Comparison of ENCODE assay signal across 8 mouse cellular contexts in genomic region chr8:70528182-70528797, GRCm38 (mm10). TPM values are rescaled to one million over a fixed set of nuclear protein-coding genes. Genes with fewer than 3 reads are reported as not detected.
DNase-seq lines count a peak whose midpoint lies in the region; ATAC-seq and TF ChIP-seq lines count a peak whose summit lies in the region.

No protein-coding gene starts in this region.

- peak overlapping the region; percentile 88 for H3K4me3 ChIP-seq in lung, embryonic 15.5 days
- peak overlapping the region; percentile 67 for H3K4me3 ChIP-seq in embryonic facial prominence, embryonic 14.5 days (ENCODE audit: low read depth, low read length)
- peak overlapping the region; percentile 78 for H3K4me3 ChIP-seq in limb, embryonic 12.5 days (replicated peaks)
- H3K4me3 ChIP-seq in olfactory bulb, adult 2 months (ENCODE audit: insufficient read depth, low read depth, low read length): peak overlapping the region; percentile 89

- 20% methylated on average over 13 of the region's 13 CpGs for WGBS in lung, embryonic 15.5 days
- 32% methylated on average over 13 of the region's 13 CpGs for WGBS in embryonic facial prominence, embryonic 14.5 days
- WGBS in limb, embryonic 12.5 days: 31% methylated on average over 13 of the region's 13 CpGs
- 23% methylated on average over 13 of the region's 13 CpGs for WGBS in olfactory bulb, adult 2 months

- ATAC-seq in lung, embryonic 15.5 days (ENCODE audit: borderline replicate concordance, extremely low read depth, low FRiP score, low TSS enrichment): no peak
- no peak for ATAC-seq in embryonic facial prominence, embryonic 14.5 days (ENCODE audit: low read depth)
- ATAC-seq in limb, embryonic 12.5 days (ENCODE audit: insufficient number of reproducible peaks, insufficient read depth, low FRiP score, low TSS enrichment, low read depth): no peak
- no peak for ATAC-seq in monocyte, adult 5-6 weeks (replicated peaks; ENCODE audit: insufficient number of reproducible peaks, low FRiP score, low TSS enrichment, poor library complexity, severe bottlenecking)

- no peaks in the 10 kb centered on the region for H3K9me3 ChIP-seq in lung, embryonic 15.5 days
- no peaks in the 10 kb centered on the region for H3K9me3 ChIP-seq in embryonic facial prominence, embryonic 14.5 days (ENCODE audit: control insufficient read depth, low read length)
- no peaks in the 10 kb centered on the region for H3K9me3 ChIP-seq in limb, embryonic 12.5 days

- no peak for TF ChIP-seq POLR2A in olfactory bulb, adult 2 months (IDR thresholded peaks at IDR 0.05; ENCODE audit: insufficient read depth, low read depth, low read length)

- TF ChIP-seq CTCF in olfactory bulb, adult 2 months (IDR thresholded peaks at IDR 0.05; ENCODE audit: insufficient read depth, low read depth, low read length): no peak

- peak overlapping the region; percentile 96 for H3K9ac ChIP-seq in lung, embryonic 15.5 days
- peak overlapping the region; percentile 91 for H3K9ac ChIP-seq in embryonic facial prominence, embryonic 14.5 days (ENCODE audit: low read depth, low read length)
- peak overlapping the region; percentile 97 for H3K9ac ChIP-seq in limb, embryonic 12.5 days (replicated peaks)

- peak overlapping the region; percentile 89; the same call in 1 of the 2 replicates for H3K27ac ChIP-seq in lung, embryonic 15.5 days
- peak overlapping the region; percentile 77; the same call in 1 of the 2 replicates for H3K27ac ChIP-seq in embryonic facial prominence, embryonic 14.5 days (replicated peaks; ENCODE audit: low read depth, low read length)
- H3K27ac ChIP-seq in limb, embryonic 12.5 days: peak overlapping the region; percentile 88; the same call in 1 of the 2 replicates
- 0 out of 2 replicates have a peak overlapping the region, but pooled peaks have one; percentile 38 for H3K27ac ChIP-seq in olfactory bulb, adult 2 months (ENCODE audit: insufficient read depth, low read depth, low read length)

- H3K36me3 ChIP-seq in lung, embryonic 15.5 days: peaks cover 39% of the 10 kb centered on the region
- peaks cover 38% of the 10 kb centered on the region for H3K36me3 ChIP-seq in embryonic facial prominence, embryonic 14.5 days (ENCODE audit: control insufficient read depth, insufficient read depth, low read length)
- peaks cover 40% of the 10 kb centered on the region for H3K36me3 ChIP-seq in limb, embryonic 12.5 days

- peaks cover 32% of the 10 kb centered on the region for H3K4me1 ChIP-seq in lung, embryonic 15.5 days
- peaks cover 16% of the 10 kb centered on the region for H3K4me1 ChIP-seq in embryonic facial prominence, embryonic 14.5 days (ENCODE audit: control insufficient read depth, insufficient read depth, low read length)
- peaks cover 20% of the 10 kb centered on the region for H3K4me1 ChIP-seq in limb, embryonic 12.5 days (replicated peaks)
- peaks cover 12% of the 10 kb centered on the region for H3K4me1 ChIP-seq in olfactory bulb, adult 2 months (ENCODE audit: control insufficient read depth, insufficient read depth, low read length)

- no peaks in the 10 kb centered on the region for H3K27me3 ChIP-seq in lung, embryonic 15.5 days
- H3K27me3 ChIP-seq in embryonic facial prominence, embryonic 14.5 days (replicated peaks; ENCODE audit: control insufficient read depth, insufficient read depth, low read length): no peaks in the 10 kb centered on the region
- no peaks in the 10 kb centered on the region for H3K27me3 ChIP-seq in limb, embryonic 12.5 days

- DNase-seq in lung, postnatal 36 days: no peak
- no peak for DNase-seq in embryonic facial prominence, embryonic 14.5 days (ENCODE audit: low spot score)
- DNase-seq in embryo, embryonic 10.5 days (ENCODE audit: low spot score): no peak
- no peak for DNase-seq in layer of hippocampus, adult 9-11 months

- peak overlapping the region; percentile 75 for H3K4me2 ChIP-seq in lung, embryonic 15.5 days
- H3K4me2 ChIP-seq in embryonic facial prominence, embryonic 14.5 days (ENCODE audit: low read depth, low read length): peak overlapping the region; percentile 88
- peak overlapping the region; percentile 79 for H3K4me2 ChIP-seq in limb, embryonic 12.5 days

RNA-seq across cellular contexts. Expression of gene Kxd1, which starts 0.5 kb away (rescaled TPM):
- 50.0 and 54.4 TPM in 2 replicates for polyA plus RNA-seq in lung, embryonic 15.5 days (2015; fragmentation: Nextera tagmentation; extraction: Ambion mirVana)
- 51.0 and 59.8 TPM in 2 replicates for polyA plus RNA-seq in embryonic facial prominence, embryonic 14.5 days (2014; fragmentation: Nextera tagmentation; extraction: Ambion mirVana)
- 50.3 and 50.7 TPM in 2 replicates for polyA plus RNA-seq in limb, embryonic 12.5 days (2016; fragmentation: Nextera tagmentation; extraction: Ambion mirVana)
- not detected in 2 replicates for polyA plus RNA-seq in olfactory bulb, adult 2 months (2012; ENCODE audit: insufficient read depth, insufficient read length, low replicate concordance, missing spikeins)
- total RNA-seq in monocyte, adult 5-6 weeks (2017): 63.0 to 84.2 TPM (median 67.0 TPM) in 3 replicates

RNA-seq across cellular contexts. Expression of gene Fkbp8, which starts 0.8 kb away (rescaled TPM):
- 307 and 313 TPM in 2 replicates for polyA plus RNA-seq in lung, embryonic 15.5 days (2015; fragmentation: Nextera tagmentation; extraction: Ambion mirVana)
- polyA plus RNA-seq in embryonic facial prominence, embryonic 14.5 days (2014; fragmentation: Nextera tagmentation; extraction: Ambion mirVana): 202 and 234 TPM in 2 replicates
- polyA plus RNA-seq in limb, embryonic 12.5 days (2016; fragmentation: Nextera tagmentation; extraction: Ambion mirVana): 280 and 286 TPM in 2 replicates
- not detected in 2 replicates for polyA plus RNA-seq in olfactory bulb, adult 2 months (2012; ENCODE audit: insufficient read depth, insufficient read length, low replicate concordance, missing spikeins)
- 147 to 174 TPM (median 173 TPM) in 3 replicates for total RNA-seq in monocyte, adult 5-6 weeks (2017)

RNA-seq across cellular contexts. Expression of gene Ell, which starts 11.0 kb away (rescaled TPM):
- polyA plus RNA-seq in lung, embryonic 15.5 days (2015; fragmentation: Nextera tagmentation; extraction: Ambion mirVana): 17.2 and 17.5 TPM in 2 replicates
- 17.3 and 21.7 TPM in 2 replicates for polyA plus RNA-seq in embryonic facial prominence, embryonic 14.5 days (2014; fragmentation: Nextera tagmentation; extraction: Ambion mirVana)
- polyA plus RNA-seq in limb, embryonic 12.5 days (2016; fragmentation: Nextera tagmentation; extraction: Ambion mirVana): 18.7 and 21.2 TPM in 2 replicates
- polyA plus RNA-seq in olfactory bulb, adult 2 months (2012; ENCODE audit: insufficient read depth, insufficient read length, low replicate concordance, missing spikeins): not detected in 2 replicates
- 13.9 to 16.9 TPM (median 15.1 TPM) in 3 replicates for total RNA-seq in monocyte, adult 5-6 weeks (2017)

RNA-seq across cellular contexts. Expression of gene Uba52, which starts 17.7 kb away (rescaled TPM):
- polyA plus RNA-seq in lung, embryonic 15.5 days (2015; fragmentation: Nextera tagmentation; extraction: Ambion mirVana): 909 and 953 TPM in 2 replicates
- 991 and 1,091 TPM in 2 replicates for polyA plus RNA-seq in embryonic facial prominence, embryonic 14.5 days (2014; fragmentation: Nextera tagmentation; extraction: Ambion mirVana)
- polyA plus RNA-seq in limb, embryonic 12.5 days (2016; fragmentation: Nextera tagmentation; extraction: Ambion mirVana): 882 and 891 TPM in 2 replicates
- 789 TPM in 1 of 2 replicates, not detected in the other for polyA plus RNA-seq in olfactory bulb, adult 2 months (2012; ENCODE audit: insufficient read depth, insufficient read length, low replicate concordance, missing spikeins)
- total RNA-seq in monocyte, adult 5-6 weeks (2017): 1,178 to 1,886 TPM (median 1,315 TPM) in 3 replicates

RNA-seq across cellular contexts. Expression of gene Rex1bd, which starts 21.7 kb away (rescaled TPM):
- polyA plus RNA-seq in lung, embryonic 15.5 days (2015; fragmentation: Nextera tagmentation; extraction: Ambion mirVana): 120 and 122 TPM in 2 replicates
- polyA plus RNA-seq in embryonic facial prominence, embryonic 14.5 days (2014; fragmentation: Nextera tagmentation; extraction: Ambion mirVana): 144 and 148 TPM in 2 replicates
- 142 and 151 TPM in 2 replicates for polyA plus RNA-seq in limb, embryonic 12.5 days (2016; fragmentation: Nextera tagmentation; extraction: Ambion mirVana)
- not detected in 2 replicates for polyA plus RNA-seq in olfactory bulb, adult 2 months (2012; ENCODE audit: insufficient read depth, insufficient read length, low replicate concordance, missing spikeins)
- 16.6 to 32.7 TPM (median 26.1 TPM) in 3 replicates for total RNA-seq in monocyte, adult 5-6 weeks (2017)

Comparison
In these comparisons a context has a peak if more than half of its experiments do, and no peak if none do; other contexts are left out.
1. H3K27ac ChIP-seq: peak in every context shown above with its lines; median percentile 89 in lung, embryonic 15.5 days; 88 in limb, embryonic 12.5 days; 77 in embryonic facial prominence, embryonic 14.5 days; 38 in olfactory bulb, adult 2 months.
2. RNA of gene Kxd1, which starts 0.5 kb away (polyA plus RNA-seq): 50.0 to 54.4 TPM in lung, embryonic 15.5 days, 51.0 to 59.8 TPM in embryonic facial prominence, embryonic 14.5 days and 50.3 to 50.7 TPM in limb, embryonic 12.5 days; not detected in olfactory bulb, adult 2 months; every median in the first group is over 10 times any median in the second.
3. RNA of gene Ell, which starts 11.0 kb away (polyA plus RNA-seq): not detected in olfactory bulb, adult 2 months; 18.7 to 21.2 TPM in limb, embryonic 12.5 days, 17.2 to 17.5 TPM in lung, embryonic 15.5 days and 17.3 to 21.7 TPM in embryonic facial prominence, embryonic 14.5 days; every median in the first group is over 10 times any median in the second.
4. Peak in every context shown above with its lines, with median percentiles within 50 percentile points of each other: H3K4me2 ChIP-seq, H3K4me3 ChIP-seq and H3K9ac ChIP-seq.